Mouse (Mus musculus) cerebellum, adult 2 months (tissue): ENCODE measurements at regions not wholly inside any gene's neighbourhood (a gene's known extent, or its start where the extent isn't known, plus 50 kb on each side); places are given as distances from the start of the nearest gene placed in this dataset.

Experiments
- DNase-seq, 2 experiments: peaks; one replicate each; pipeline ENCODE4 v3.0.0; 2021
- H3K27ac ChIP-seq: fragments of 200-500 bp; 2 replicates; pipeline ENCODE4 v1.5.1; 2012; ENCODE audit warnings: low read length, control low read depth, inconsistent platforms; ENCODE audit not compliant: insufficient read depth
- H3K27me3 ChIP-seq: fragments of 200-500 bp; 2 replicates; pipeline ENCODE4 v1.6.1; 2012; ENCODE audit warnings: inconsistent platforms, mild to moderate bottlenecking, low read length, moderate library complexity; ENCODE audit not compliant: control insufficient read depth, insufficient read depth
- H3K4me1 ChIP-seq: fragments of 200-500 bp; 2 replicates; pipeline ENCODE4 v1.6.1; 2011; ENCODE audit warnings: low read length; ENCODE audit not compliant: control insufficient read depth, insufficient read depth
- H3K4me3 ChIP-seq: fragments of 200-500 bp; replicated peaks from 2 replicates; pipeline ENCODE3; 2011; ENCODE audit warnings: mild to moderate bottlenecking, low read depth, low read length, control low read depth; ENCODE audit not compliant: insufficient read depth
- CTCF ChIP-seq: fragments of 200-500 bp; IDR thresholded peaks from 2 replicates; pipeline ENCODE4 v1.5.1; 2011; ENCODE audit warnings: low read depth, mild to moderate bottlenecking, control low read depth, low read length, moderate library complexity, borderline replicate concordance; ENCODE audit not compliant: insufficient read depth
- POLR2A ChIP-seq: fragments of 200-500 bp; IDR thresholded peaks from 2 replicates; pipeline ENCODE4 v1.6.1; 2011; ENCODE audit warnings: low read length, control low read depth, borderline replicate concordance; ENCODE audit not compliant: insufficient read depth
- WGBS: fragments of 180-500 bp; shearing (Covaris S2); methylation state at CpG from one replicate; pipeline ENCODE4 v1.1.7; 2018; 5-methylcytosine and 5-hydroxymethylcytosine counted together

DNA sequence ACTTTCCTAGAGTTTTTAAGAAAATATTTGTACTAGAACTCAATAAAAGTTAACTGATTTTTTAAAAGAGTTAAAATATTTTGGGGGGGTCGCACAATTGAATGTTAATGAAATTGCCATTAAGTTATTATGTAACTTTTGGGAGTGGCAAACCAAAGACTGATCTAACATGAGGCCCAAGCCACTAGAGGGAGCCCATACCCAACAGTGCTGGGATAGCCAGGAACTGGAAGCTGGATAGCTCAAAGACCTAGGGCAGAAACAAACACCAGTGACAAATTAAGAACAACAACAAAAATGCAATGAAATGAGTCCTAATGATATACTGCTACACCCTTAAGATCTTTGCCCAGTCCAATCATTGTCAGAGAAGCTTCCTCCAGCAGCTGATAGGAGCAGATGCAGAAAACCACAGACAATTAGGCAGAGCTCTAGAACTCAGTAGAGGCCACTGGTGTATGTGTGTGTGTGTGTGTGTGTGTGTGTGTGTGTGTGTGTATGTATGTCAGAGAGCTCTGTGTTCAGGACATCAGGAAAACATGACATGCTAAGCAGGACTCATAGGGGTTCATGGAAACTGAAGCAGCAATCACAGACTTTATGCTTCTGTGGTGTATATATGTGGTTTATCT lies 1052.6 kb upstream of the Adgrl4 start:
- 13% methylated on average over 1 of the region's 1 CpGs for WGBS
- Histone ChIP-seq H3K27me3 (no peaks in the 10 kb centered on the region), H3K4me1 (no peaks in the 10 kb centered on the region), H3K4me3 (no peak overlapping the region), H3K27ac (no peak overlapping the region)
- no peak for TF ChIP-seq POLR2A
- TF ChIP-seq CTCF: peak; percentile 41; the same call in 1 of the 2 replicates
- peak; percentile 17 to 20 for DNase-seq

DNA sequence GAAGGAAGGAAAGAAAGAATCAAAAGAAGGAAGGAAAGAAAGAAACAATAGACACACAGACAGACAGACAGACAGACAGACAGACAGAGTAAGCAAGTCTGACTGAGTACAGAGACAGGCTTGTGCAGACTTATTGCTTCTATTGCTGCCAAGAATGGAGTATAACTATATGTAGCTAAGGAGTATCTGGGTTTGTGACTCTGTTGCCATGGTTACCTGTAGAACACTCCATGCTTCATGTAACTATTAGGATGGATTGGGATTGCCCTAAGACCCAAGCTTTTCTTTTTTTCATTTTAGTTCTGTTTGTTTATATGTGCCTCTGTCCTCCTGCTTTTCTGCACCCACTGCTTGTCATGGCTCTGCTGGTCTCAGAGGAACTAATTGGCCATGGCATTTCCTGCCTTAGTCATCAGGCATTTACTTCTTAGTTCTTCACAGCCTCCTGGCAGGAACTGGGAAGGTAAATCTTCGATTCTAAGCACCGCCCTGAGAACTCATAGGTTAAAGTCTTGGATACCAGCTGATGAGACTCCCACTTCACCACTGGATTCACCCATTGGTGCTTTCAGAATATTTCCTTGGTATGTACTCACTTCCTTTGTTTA lies 1035.9 kb upstream of the Adgrl4 start:
- no peak overlapping the region for H3K27ac ChIP-seq
- H3K27me3 ChIP-seq: no peaks in the 10 kb centered on the region
- TF ChIP-seq CTCF (no peak), POLR2A (no peak)
- DNase-seq: no peak
- H3K4me3 ChIP-seq: no peak overlapping the region
- WGBS: 90% methylated on average over 2 of the region's 2 CpGs
- H3K4me1 ChIP-seq: 0 out of 2 replicates have a peak, but pooled peaks cover 2% of the 10 kb centered on the region

DNA sequence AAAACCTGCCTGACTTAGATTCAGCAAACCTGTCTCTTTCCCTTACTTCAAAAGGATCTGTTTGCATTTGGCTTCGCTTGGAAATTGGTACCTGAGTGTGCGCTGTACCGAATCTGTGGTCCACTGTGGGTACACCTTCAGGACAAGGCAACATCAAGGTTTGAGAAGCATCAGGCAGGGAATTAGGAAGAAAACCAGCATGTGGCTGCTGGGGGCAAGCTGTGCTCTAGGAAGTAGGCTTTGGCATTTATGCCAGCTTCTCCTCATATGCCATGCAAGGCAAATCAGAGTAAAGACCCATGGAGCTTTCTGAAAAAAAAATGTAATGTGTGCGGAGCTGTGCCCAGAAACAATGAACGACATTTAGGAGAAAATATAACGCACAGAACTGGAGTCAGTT lies 1031.6 kb upstream of the Adgrl4 start:
- Histone ChIP-seq H3K4me1 (0 out of 2 replicates have a peak, but pooled peaks cover 2% of the 10 kb centered on the region), H3K4me3 (no peak overlapping the region), H3K27me3 (no peaks in the 10 kb centered on the region), H3K27ac (no peak overlapping the region)
- TF ChIP-seq POLR2A (no peak), CTCF (no peak)
- WGBS: 13% methylated on average over 6 of the region's 6 CpGs
- DNase-seq: peak; percentile 11 to 42

DNA sequence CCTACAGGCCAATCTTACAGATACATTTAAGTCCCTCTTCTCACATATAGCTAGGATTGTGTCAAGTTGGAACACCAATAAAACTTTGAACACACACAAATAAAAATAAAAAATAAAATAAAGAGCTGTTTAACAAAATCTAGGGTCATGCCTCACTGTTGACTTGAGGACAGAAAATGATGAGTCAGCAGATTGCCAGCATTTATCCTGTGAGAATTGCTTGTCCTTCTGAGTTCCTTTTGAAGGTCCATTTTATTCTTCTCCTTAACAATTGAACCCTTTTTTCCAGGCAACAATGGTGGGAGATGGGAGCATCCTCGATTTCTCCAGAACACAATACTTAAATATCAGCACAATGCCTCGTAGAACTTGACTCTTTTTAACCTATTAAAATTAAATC lies 1022.4 kb upstream of the Adgrl4 start:
- Histone ChIP-seq H3K4me3 (no peak overlapping the region), H3K4me1 (no peaks in the 10 kb centered on the region), H3K27me3 (no peaks in the 10 kb centered on the region), H3K27ac (no peak overlapping the region)
- WGBS: 89% methylated on average over 2 of the region's 2 CpGs
- no peak for TF ChIP-seq POLR2A
- TF ChIP-seq CTCF: no peak
- DNase-seq: no peak

DNA sequence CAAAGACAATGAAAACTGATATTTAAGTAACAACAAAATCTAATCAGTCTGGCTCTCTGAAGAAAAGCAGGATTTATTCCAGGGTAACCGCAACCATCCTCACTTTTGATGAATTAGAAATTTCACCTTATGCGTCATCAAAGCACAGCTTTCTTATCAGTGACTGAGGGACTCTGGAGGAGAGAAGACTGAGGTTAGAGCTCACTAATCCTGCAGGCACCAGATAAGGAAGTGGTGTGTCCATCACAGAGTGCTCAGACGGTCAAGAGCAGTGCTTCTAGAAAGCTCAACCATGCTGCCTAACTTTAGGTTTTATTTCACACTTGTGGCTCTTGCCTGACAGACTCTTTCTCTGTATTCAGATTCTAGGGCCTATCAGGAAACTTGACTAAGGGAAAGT lies 1021.2 kb upstream of the Adgrl4 start:
- TF ChIP-seq CTCF: no peak
- TF ChIP-seq POLR2A: no peak
- Histone ChIP-seq H3K27ac (no peak overlapping the region), H3K27me3 (no peaks in the 10 kb centered on the region), H3K4me1 (no peaks in the 10 kb centered on the region), H3K4me3 (no peak overlapping the region)
- no peak for DNase-seq
- 88% methylated on average over 3 of the region's 3 CpGs for WGBS

DNA sequence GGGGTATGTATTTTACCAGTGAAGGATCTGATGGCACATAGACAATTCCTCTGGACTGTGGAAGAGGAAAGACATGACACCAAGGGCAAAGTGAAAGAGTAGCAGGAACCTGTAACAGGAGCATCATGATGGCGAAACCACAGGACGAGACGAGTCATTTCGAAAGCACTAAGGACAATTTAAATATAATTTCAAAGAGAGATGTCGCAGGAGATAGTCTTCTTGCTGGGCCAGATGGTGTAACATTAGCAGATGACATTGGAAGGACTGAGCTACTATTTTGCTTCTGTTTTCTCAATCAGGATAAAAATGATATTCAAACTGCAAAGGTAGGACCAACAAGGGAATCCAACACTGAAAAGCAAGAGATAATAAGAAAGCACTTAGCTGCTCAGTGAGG lies 1009.7 kb upstream of the Adgrl4 start:
- Histone ChIP-seq H3K4me3 (no peak overlapping the region), H3K27ac (no peak overlapping the region), H3K27me3 (no peaks in the 10 kb centered on the region), H3K4me1 (no peaks in the 10 kb centered on the region)
- TF ChIP-seq CTCF (no peak), POLR2A (no peak)
- DNase-seq: no peak
- WGBS: 92% methylated on average over 5 of the region's 5 CpGs

DNA sequence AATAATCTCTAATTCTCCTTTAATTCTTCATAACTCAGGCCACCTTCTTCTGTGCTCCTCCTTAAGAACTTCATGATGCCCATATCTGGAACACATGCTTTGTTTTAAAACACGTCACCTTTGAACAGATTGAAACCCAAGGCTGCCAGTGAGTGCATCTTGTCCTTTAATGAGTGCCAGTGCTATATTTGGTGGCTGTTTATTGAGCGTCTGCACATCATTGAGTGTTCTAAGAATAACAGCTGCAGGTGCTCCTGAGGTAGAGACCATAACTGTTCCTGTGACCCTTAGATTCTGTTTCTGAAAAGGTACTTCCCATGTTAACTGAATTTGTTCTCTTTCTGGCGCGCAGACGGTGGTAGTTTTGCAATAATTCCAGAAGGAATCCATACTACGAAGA lies 1006.4 kb upstream of the Adgrl4 start:
- 86% methylated on average over 6 of the region's 6 CpGs for WGBS

DNA sequence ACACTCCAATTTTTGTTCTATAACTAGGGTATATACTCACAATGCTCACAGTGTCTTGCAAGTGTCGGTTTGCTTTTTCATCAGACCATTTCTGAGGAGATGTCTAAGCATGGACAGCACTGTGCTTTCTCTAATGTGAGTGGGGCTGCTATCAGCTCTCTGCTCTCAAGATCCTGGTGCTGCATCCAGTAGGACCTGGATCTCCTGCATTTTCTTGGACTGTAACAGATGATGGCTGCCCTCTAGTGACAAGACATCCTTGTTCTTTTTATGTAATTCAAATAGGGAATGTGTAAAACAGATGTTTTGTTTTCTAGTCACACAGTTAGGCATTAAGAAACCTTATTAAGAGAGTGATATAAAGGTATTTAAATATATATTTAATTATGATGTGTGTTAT lies 1002.5 kb upstream of the Adgrl4 start:
- H3K4me1 ChIP-seq: no peaks in the 10 kb centered on the region
- no peak overlapping the region for H3K4me3 ChIP-seq
- DNase-seq: no peak
- no peak overlapping the region for H3K27ac ChIP-seq
- H3K27me3 ChIP-seq: no peaks in the 10 kb centered on the region
- WGBS: 84% methylated on average over 1 of the region's 1 CpGs
- no peak for TF ChIP-seq CTCF
- TF ChIP-seq POLR2A: no peak

More for the DNA sequence above, 1006.4 kb upstream of the Adgrl4 start:
- Histone ChIP-seq H3K4me3 (no peak overlapping the region), H3K27me3 (no peaks in the 10 kb centered on the region), H3K4me1 (no peaks in the 10 kb centered on the region), H3K27ac (no peak overlapping the region)
- no peak for TF ChIP-seq CTCF
- TF ChIP-seq POLR2A: no peak
- no peak for DNase-seq
